Mouse (Mus musculus) lung, adult 2 months (tissue): ENCODE measurements at regions not wholly inside any gene's neighbourhood (a gene's known extent, or its start where the extent isn't known, plus 50 kb on each side); places are given as distances from the start of the nearest gene placed in this dataset.

ENCODE experiments used
- CTCF ChIP-seq: fragments of 200-500 bp; IDR thresholded peaks from 2 replicates; pipeline ENCODE4 v1.5.1; 2011; ENCODE audit warnings: mild to moderate bottlenecking, low read length, control low read depth; ENCODE audit not compliant: insufficient read depth
- POLR2A ChIP-seq: fragments of 200-500 bp; IDR thresholded peaks from 2 replicates; pipeline ENCODE4 v1.6.1; 2011; ENCODE audit warnings: low read depth, mild to moderate bottlenecking, control low read depth, low read length, borderline replicate concordance; ENCODE audit errors: extremely low read depth

DNA sequence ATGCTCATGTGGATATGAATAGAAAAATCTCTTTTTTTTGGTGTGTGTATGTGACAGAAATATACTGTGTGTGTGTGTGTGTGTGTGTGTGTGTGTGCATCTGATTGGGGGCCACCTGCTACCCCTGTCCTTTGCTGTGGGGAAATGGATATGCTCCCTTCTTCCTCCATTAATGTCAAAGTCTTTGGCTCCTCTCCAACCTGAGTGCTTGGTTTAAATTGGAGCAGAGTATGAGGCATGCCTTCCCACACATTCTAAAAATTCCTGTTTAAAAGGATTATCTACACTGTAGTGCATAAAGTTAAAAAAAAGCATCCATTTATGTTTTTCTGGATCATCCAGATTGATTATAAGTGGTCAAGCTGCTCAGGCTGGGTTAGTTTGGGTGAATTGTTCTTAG, 68.7 kb upstream of the Lrrc55 start:
- no peak for TF ChIP-seq CTCF
- TF ChIP-seq POLR2A = no peak
